Mouse (Mus musculus): ENCODE results near the gene Pdia3.

DNA sequence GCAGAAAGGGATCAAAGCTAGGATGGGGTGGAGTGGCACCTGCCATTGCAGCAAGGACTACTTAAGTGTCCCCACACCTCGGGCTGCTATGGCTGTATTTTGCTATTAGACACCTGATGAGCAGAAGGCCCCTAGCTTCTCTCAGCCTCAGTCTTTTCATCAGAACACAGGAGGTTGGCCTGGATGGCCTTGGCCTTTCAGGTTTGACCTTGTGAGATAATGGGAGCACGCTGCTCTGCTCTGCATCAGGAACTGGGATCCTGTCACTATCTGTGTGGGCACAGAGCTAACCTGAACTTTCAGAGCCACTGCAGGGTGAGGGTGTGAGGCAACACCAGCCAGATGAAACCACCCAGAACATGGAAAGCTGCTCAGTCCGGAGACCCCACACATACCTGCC lies 41.3 kb upstream of the Pdia3 start:
- TF ChIP-seq CTCF (IDR thresholded peaks at IDR 0.05; ENCODE audit: control insufficient read depth, insufficient read depth, low read length), result no peak
- no peak for TF ChIP-seq POLR2A (IDR thresholded peaks at IDR 0.05; ENCODE audit: borderline replicate concordance, control insufficient read depth, low read depth, low read length)

Data from bone marrow, adult 2 months (tissue).